Mouse (Mus musculus): ENCODE data around the gene Slc38a7. TPM values are rescaled to one million over a fixed set of nuclear protein-coding genes. Genes with fewer than 3 reads are reported as not detected.
A peak's percentile ranks its signal among the peaks of the same experiment; 100 is the strongest.

Gene Slc38a7
- polyA plus RNA-seq, 1 experiment from 2014 or later: 13.7 TPM

GRCm38 (mm10) chr8:95854174-95854573 is 835 bp upstream of the Slc38a7 start:
- Histone ChIP-seq H3K4me1 (ENCODE audit: control insufficient read depth, insufficient read depth, low read length) (peaks cover 8% of the 10 kb centered on the region), H3K9ac (ENCODE audit: low read length) (no peak overlapping the region), H3K27me3 (ENCODE audit: control insufficient read depth, insufficient read depth, low read length) (no peaks in the 10 kb centered on the region), H3K9me3 (replicated peaks; ENCODE audit: control insufficient read depth, low read length) (no peaks in the 10 kb centered on the region), H3K4me3 (replicated peaks; ENCODE audit: low read length) (no peak overlapping the region), H3K27ac (ENCODE audit: low read length) (no peak overlapping the region), H3K36me3 (ENCODE audit: control insufficient read depth, insufficient read depth, low read length) (no peaks in the 10 kb centered on the region), H3K4me2 (ENCODE audit: low read depth, low read length) (no peak overlapping the region)
- WGBS: 83% methylated on average over 6 of the region's 6 CpGs
- ATAC-seq (ENCODE audit: insufficient read depth, low FRiP score): no peak

- no peak overlapping the region; the same call in 1 of the 2 replicates for H3K9ac ChIP-seq (ENCODE audit: low read length)
- no peak overlapping the region for H3K27ac ChIP-seq (ENCODE audit: low read length)
- peak overlapping the region; percentile 61 for H3K4me2 ChIP-seq (ENCODE audit: low read depth, low read length)
- no peaks in the 10 kb centered on the region for H3K36me3 ChIP-seq (ENCODE audit: control insufficient read depth, insufficient read depth, low read length)
- ATAC-seq (ENCODE audit: insufficient read depth, low FRiP score): peak; percentile 22; the same call in 1 of the 2 replicates
- H3K4me1 ChIP-seq (ENCODE audit: control insufficient read depth, insufficient read depth, low read length): peaks cover 8% of the 10 kb centered on the region
- no peaks in the 10 kb centered on the region for H3K9me3 ChIP-seq (replicated peaks; ENCODE audit: control insufficient read depth, low read length)
- no peaks in the 10 kb centered on the region for H3K27me3 ChIP-seq (ENCODE audit: control insufficient read depth, insufficient read depth, low read length)
- 58% methylated on average over 4 of the region's 4 CpGs for WGBS
- H3K4me3 ChIP-seq (replicated peaks; ENCODE audit: low read length): peak overlapping the region; percentile 53
Measured at GRCm38 (mm10) chr8:95852290-95852689, 1.0 kb downstream of the Slc38a7 start.

GRCm38 (mm10) chr8:95850326-95850725 is 3.0 kb downstream of the Slc38a7 start:
- H3K36me3 ChIP-seq (ENCODE audit: control insufficient read depth, insufficient read depth, low read length): no peaks in the 10 kb centered on the region
- no peak for ATAC-seq (ENCODE audit: insufficient read depth, low FRiP score)
- peaks cover 8% of the 10 kb centered on the region for H3K4me1 ChIP-seq (ENCODE audit: control insufficient read depth, insufficient read depth, low read length)
- no peak overlapping the region for H3K9ac ChIP-seq (ENCODE audit: low read length)
- WGBS: 88% methylated on average over 2 of the region's 2 CpGs
- no peak overlapping the region for H3K4me3 ChIP-seq (replicated peaks; ENCODE audit: low read length)
- no peak overlapping the region for H3K4me2 ChIP-seq (ENCODE audit: low read depth, low read length)
- no peaks in the 10 kb centered on the region for H3K9me3 ChIP-seq (replicated peaks; ENCODE audit: control insufficient read depth, low read length)
- no peak overlapping the region for H3K27ac ChIP-seq (ENCODE audit: low read length)
- no peaks in the 10 kb centered on the region for H3K27me3 ChIP-seq (ENCODE audit: control insufficient read depth, insufficient read depth, low read length)

- Histone ChIP-seq H3K4me2 (ENCODE audit: low read depth, low read length) (no peak overlapping the region), H3K4me1 (ENCODE audit: control insufficient read depth, insufficient read depth, low read length) (peaks cover 8% of the 10 kb centered on the region), H3K9ac (ENCODE audit: low read length) (no peak overlapping the region), H3K9me3 (replicated peaks; ENCODE audit: control insufficient read depth, low read length) (no peaks in the 10 kb centered on the region), H3K27me3 (ENCODE audit: control insufficient read depth, insufficient read depth, low read length) (no peaks in the 10 kb centered on the region), H3K27ac (ENCODE audit: low read length) (no peak overlapping the region), H3K4me3 (replicated peaks; ENCODE audit: low read length) (no peak overlapping the region), H3K36me3 (ENCODE audit: control insufficient read depth, insufficient read depth, low read length) (no peaks in the 10 kb centered on the region; the same call in 1 of the 2 replicates)
- WGBS: 86% methylated on average over 19 of the region's 19 CpGs
- no peak for ATAC-seq (ENCODE audit: insufficient read depth, low FRiP score)
Measured at GRCm38 (mm10) chr8:95848734-95849464, 4.4 kb downstream of the Slc38a7 start.

- H3K4me3 ChIP-seq (replicated peaks; ENCODE audit: low read length): no peak overlapping the region
- 77% methylated on average over 24 of the region's 24 CpGs for WGBS
- no peak overlapping the region for H3K9ac ChIP-seq (ENCODE audit: low read length)
- H3K27me3 ChIP-seq (ENCODE audit: control insufficient read depth, insufficient read depth, low read length): no peaks in the 10 kb centered on the region
- H3K4me2 ChIP-seq (ENCODE audit: low read depth, low read length): no peak overlapping the region
- H3K36me3 ChIP-seq (ENCODE audit: control insufficient read depth, insufficient read depth, low read length): no peaks in the 10 kb centered on the region; the same call in 1 of the 2 replicates
- no peaks in the 10 kb centered on the region for H3K9me3 ChIP-seq (replicated peaks; ENCODE audit: control insufficient read depth, low read length)
- H3K27ac ChIP-seq (ENCODE audit: low read length): no peak overlapping the region
- no peak for ATAC-seq (ENCODE audit: insufficient read depth, low FRiP score)
- peaks cover 8% of the 10 kb centered on the region for H3K4me1 ChIP-seq (ENCODE audit: control insufficient read depth, insufficient read depth, low read length)
Measured at GRCm38 (mm10) chr8:95848061-95848551, 5.2 kb downstream of the Slc38a7 start.

- Histone ChIP-seq H3K4me1 (ENCODE audit: control insufficient read depth, insufficient read depth, low read length) (no peaks in the 10 kb centered on the region), H3K9ac (ENCODE audit: low read length) (no peak overlapping the region), H3K36me3 (ENCODE audit: control insufficient read depth, insufficient read depth, low read length) (no peaks in the 10 kb centered on the region; the same call in 1 of the 2 replicates), H3K27me3 (ENCODE audit: control insufficient read depth, insufficient read depth, low read length) (no peaks in the 10 kb centered on the region), H3K9me3 (replicated peaks; ENCODE audit: control insufficient read depth, low read length) (no peaks in the 10 kb centered on the region), H3K27ac (ENCODE audit: low read length) (no peak overlapping the region), H3K4me2 (ENCODE audit: low read depth, low read length) (no peak overlapping the region), H3K4me3 (replicated peaks; ENCODE audit: low read length) (no peak overlapping the region)
- ATAC-seq (ENCODE audit: insufficient read depth, low FRiP score): no peak
- 88% methylated on average over 7 of the region's 7 CpGs for WGBS
Measured at GRCm38 (mm10) chr8:95845026-95845425, 8.3 kb downstream of the Slc38a7 start.

- Histone ChIP-seq H3K36me3 (ENCODE audit: control insufficient read depth, insufficient read depth, low read length) (no peaks in the 10 kb centered on the region; the same call in 1 of the 2 replicates), H3K4me2 (ENCODE audit: low read depth, low read length) (no peak overlapping the region), H3K9ac (ENCODE audit: low read length) (no peak overlapping the region), H3K27me3 (ENCODE audit: control insufficient read depth, insufficient read depth, low read length) (no peaks in the 10 kb centered on the region), H3K4me1 (ENCODE audit: control insufficient read depth, insufficient read depth, low read length) (no peaks in the 10 kb centered on the region), H3K9me3 (replicated peaks; ENCODE audit: control insufficient read depth, low read length) (no peaks in the 10 kb centered on the region), H3K4me3 (replicated peaks; ENCODE audit: low read length) (no peak overlapping the region), H3K27ac (ENCODE audit: low read length) (no peak overlapping the region)
- WGBS: 97% methylated on average over 6 of the region's 6 CpGs
- ATAC-seq (ENCODE audit: insufficient read depth, low FRiP score): no peak
Measured at GRCm38 (mm10) chr8:95843968-95844367, 9.4 kb downstream of the Slc38a7 start.

- H3K4me3 ChIP-seq (replicated peaks; ENCODE audit: low read length): no peak overlapping the region
- WGBS: 87% methylated on average over 15 of the region's 15 CpGs
- no peaks in the 10 kb centered on the region for H3K4me1 ChIP-seq (ENCODE audit: control insufficient read depth, insufficient read depth, low read length)
- no peak overlapping the region for H3K4me2 ChIP-seq (ENCODE audit: low read depth, low read length)
- no peaks in the 10 kb centered on the region for H3K27me3 ChIP-seq (ENCODE audit: control insufficient read depth, insufficient read depth, low read length)
- H3K27ac ChIP-seq (ENCODE audit: low read length): no peak overlapping the region
- H3K36me3 ChIP-seq (ENCODE audit: control insufficient read depth, insufficient read depth, low read length): no peaks in the 10 kb centered on the region; the same call in 1 of the 2 replicates
- no peak for ATAC-seq (ENCODE audit: insufficient read depth, low FRiP score)
- no peak overlapping the region for H3K9ac ChIP-seq (ENCODE audit: low read length)
- no peaks in the 10 kb centered on the region for H3K9me3 ChIP-seq (replicated peaks; ENCODE audit: control insufficient read depth, low read length)
Measured at GRCm38 (mm10) chr8:95841436-95841835, 11.9 kb downstream of the Slc38a7 start.

- Histone ChIP-seq H3K4me3 (replicated peaks; ENCODE audit: low read length) (no peak overlapping the region), H3K4me1 (ENCODE audit: control insufficient read depth, insufficient read depth, low read length) (no peaks in the 10 kb centered on the region), H3K36me3 (ENCODE audit: control insufficient read depth, insufficient read depth, low read length) (no peaks in the 10 kb centered on the region), H3K4me2 (ENCODE audit: low read depth, low read length) (no peak overlapping the region), H3K9ac (ENCODE audit: low read length) (no peak overlapping the region), H3K9me3 (replicated peaks; ENCODE audit: control insufficient read depth, low read length) (no peaks in the 10 kb centered on the region), H3K27me3 (ENCODE audit: control insufficient read depth, insufficient read depth, low read length) (no peaks in the 10 kb centered on the region), H3K27ac (ENCODE audit: low read length) (no peak overlapping the region)
- 98% methylated on average over 4 of the region's 4 CpGs for WGBS
- ATAC-seq (ENCODE audit: insufficient read depth, low FRiP score): no peak
Measured at GRCm38 (mm10) chr8:95839289-95839688, 14.1 kb downstream of the Slc38a7 start.

Measured in stomach, embryonic 16.5 days (tissue).